13 mouse cellular contexts compared by ENCODE assay signal in the genomic region with DNA sequence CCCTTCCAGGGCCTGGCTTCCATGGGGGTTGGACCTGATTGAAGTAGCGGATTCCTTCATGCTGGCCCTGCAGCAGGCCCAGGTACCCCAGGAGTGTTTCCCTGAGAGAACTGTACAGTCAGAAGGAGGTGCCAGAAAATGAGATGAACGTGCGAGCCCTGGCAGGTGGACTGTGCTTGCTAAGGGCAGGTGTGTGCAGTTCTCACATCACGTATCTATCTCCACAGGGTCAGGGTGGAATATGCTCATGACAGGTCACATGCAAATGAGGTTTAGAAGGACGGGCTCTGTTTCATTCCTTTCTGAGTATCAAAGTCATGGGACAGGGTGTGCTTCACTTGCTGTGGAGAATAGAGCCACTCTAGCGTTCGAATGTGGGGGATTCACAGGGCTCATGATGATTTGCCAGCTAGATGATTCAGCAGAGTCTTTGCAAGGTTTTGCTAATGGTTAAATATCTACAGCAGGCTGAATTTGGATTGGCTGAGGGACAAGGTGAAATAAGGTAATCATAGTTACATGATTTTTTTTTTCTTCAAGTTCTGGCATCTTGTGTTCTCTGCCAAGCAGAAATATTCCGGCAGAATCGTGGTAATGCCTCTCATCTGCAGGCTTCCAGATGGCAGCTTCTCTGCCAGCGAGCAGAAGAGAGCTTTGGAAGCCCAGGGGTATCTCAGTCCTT. TPM values are rescaled to one million over a fixed set of nuclear protein-coding genes. Genes with fewer than 3 reads are reported as not detected.
DNase-seq lines count a peak whose midpoint lies in the region; ATAC-seq and TF ChIP-seq lines count a peak whose summit lies in the region.
"Had no signal": no experiment of that assay in that cellular context is flagged by ENCODE, and none has a peak within 500 bp of the region (broad histone marks: within the 10 kb centered on the region; RNA-seq: fewer than 3 reads in every experiment).

No protein-coding gene starts in this region.

- peak overlapping the region; percentile 34; the same call in 1 of the 2 replicates for H3K27ac ChIP-seq in neural tube, embryonic 11.5 days (ENCODE audit: low read depth, low read length)
- no peak overlapping the region for H3K27ac ChIP-seq in neural tube, embryonic 15.5 days (replicated peaks)
- H3K27ac ChIP-seq in olfactory bulb, adult 2 months (ENCODE audit: insufficient read depth, low read depth, low read length), result peak overlapping the region; percentile 62
- H3K27ac ChIP-seq: limb, embryonic 13.5 days had no signal

- H3K4me2 ChIP-seq in neural tube, embryonic 11.5 days (ENCODE audit: low read depth), result no peak overlapping the region
- no peak overlapping the region for H3K4me2 ChIP-seq in neural tube, embryonic 15.5 days
- H3K4me2 ChIP-seq: limb, embryonic 13.5 days had no signal

- H3K27me3 ChIP-seq in neural tube, embryonic 11.5 days (ENCODE audit: control insufficient read depth, insufficient read depth, low read length), result no peaks in the 10 kb centered on the region
- H3K27me3 ChIP-seq in neural tube, embryonic 15.5 days (replicated peaks), result no peaks in the 10 kb centered on the region
- H3K27me3 ChIP-seq: limb, embryonic 13.5 days had no signal

- DNase-seq in kidney, adult 18-20 months, result peak; percentile 48
- DNase-seq in kidney, postnatal 10 days, result no peak
- no peak for DNase-seq in neural tube, embryonic 11.5 days (ENCODE audit: low spot score)
- peak; percentile 65 to 73 for DNase-seq in frontal cortex, postnatal 36 days (ENCODE audit: low spot score in 2 of 2)
- DNase-seq in cerebellum, adult 18-20 months, result no peak
- DNase-seq: adrenal gland, postnatal 14 days; cerebellum, postnatal 14 days; heart, postnatal 4 days; lung, postnatal 10 days had no signal

- TF ChIP-seq CTCF in olfactory bulb, adult 2 months (IDR thresholded peaks at IDR 0.05; ENCODE audit: insufficient read depth, low read depth, low read length), result no peak

- no peak overlapping the region for H3K9ac ChIP-seq in neural tube, embryonic 11.5 days (ENCODE audit: low read length)
- no peak overlapping the region for H3K9ac ChIP-seq in neural tube, embryonic 15.5 days (replicated peaks)
- H3K9ac ChIP-seq: limb, embryonic 13.5 days had no signal

- no peaks in the 10 kb centered on the region for H3K36me3 ChIP-seq in neural tube, embryonic 11.5 days (ENCODE audit: control insufficient read depth, insufficient read depth, low read length)
- H3K36me3 ChIP-seq in neural tube, embryonic 15.5 days, result no peaks in the 10 kb centered on the region
- H3K36me3 ChIP-seq: G1E; limb, embryonic 13.5 days had no signal

- TF ChIP-seq POLR2A in olfactory bulb, adult 2 months (IDR thresholded peaks at IDR 0.05; ENCODE audit: insufficient read depth, low read depth, low read length), result no peak

- H3K4me1 ChIP-seq in neural tube, embryonic 11.5 days (ENCODE audit: control insufficient read depth, insufficient read depth, low read length), result peaks cover 13% of the 10 kb centered on the region; the same call in 1 of the 2 replicates
- peaks cover 46% of the 10 kb centered on the region for H3K4me1 ChIP-seq in neural tube, embryonic 15.5 days
- H3K4me1 ChIP-seq in olfactory bulb, adult 2 months (ENCODE audit: control insufficient read depth, insufficient read depth, low read length), result peaks cover 24% of the 10 kb centered on the region

- ATAC-seq in neural tube, embryonic 11.5 days (ENCODE audit: insufficient read depth, low FRiP score, low TSS enrichment), result no peak
- no peak for ATAC-seq in neural tube, embryonic 15.5 days (ENCODE audit: low FRiP score)

- 78% methylated on average over 10 of the region's 10 CpGs for WGBS in neural tube, embryonic 11.5 days
- 67% methylated on average over 10 of the region's 10 CpGs for WGBS in neural tube, embryonic 15.5 days
- 52% methylated on average over 10 of the region's 10 CpGs for WGBS in olfactory bulb, adult 2 months

- H3K9me3 ChIP-seq in neural tube, embryonic 11.5 days (ENCODE audit: control insufficient read depth, low read length), result no peaks in the 10 kb centered on the region
- H3K9me3 ChIP-seq in neural tube, embryonic 15.5 days (replicated peaks), result no peaks in the 10 kb centered on the region
- H3K9me3 ChIP-seq: G1E; limb, embryonic 13.5 days had no signal

- H3K4me3 ChIP-seq in neural tube, embryonic 11.5 days (ENCODE audit: low read depth, low read length), result no peak overlapping the region
- H3K4me3 ChIP-seq in neural tube, embryonic 15.5 days (replicated peaks), result no peak overlapping the region
- no peak overlapping the region for H3K4me3 ChIP-seq in olfactory bulb, adult 2 months (ENCODE audit: insufficient read depth, low read depth, low read length)
- H3K4me3 ChIP-seq: limb, embryonic 13.5 days had no signal

RNA-seq across cellular contexts. Expression of a gene that starts 28.8 kb away (rescaled TPM):
- polyA plus RNA-seq in neural tube, embryonic 11.5 days (2014; fragmentation: Nextera tagmentation; extraction: Ambion mirVana), result 71.6 and 79.2 TPM in 2 replicates
- polyA plus RNA-seq in neural tube, embryonic 15.5 days (2015; fragmentation: Nextera tagmentation; extraction: Ambion mirVana), result 94.2 and 104 TPM in 2 replicates
- not detected in 2 replicates for polyA plus RNA-seq in olfactory bulb, adult 2 months (2012; ENCODE audit: insufficient read depth, insufficient read length, low replicate concordance, missing spikeins)
- polyA plus RNA-seq: G1E had no signal

Comparison
In these comparisons a context has a peak if more than half of its experiments do, and no peak if none do; other contexts are left out.
1. DNase-seq: peak in kidney, adult 18-20 months (single experiment) and frontal cortex, postnatal 36 days (2 of 2); none in kidney, postnatal 10 days (single experiment), neural tube, embryonic 11.5 days (single experiment) and cerebellum, adult 18-20 months (0 of 2).